In the genomic region with DNA sequence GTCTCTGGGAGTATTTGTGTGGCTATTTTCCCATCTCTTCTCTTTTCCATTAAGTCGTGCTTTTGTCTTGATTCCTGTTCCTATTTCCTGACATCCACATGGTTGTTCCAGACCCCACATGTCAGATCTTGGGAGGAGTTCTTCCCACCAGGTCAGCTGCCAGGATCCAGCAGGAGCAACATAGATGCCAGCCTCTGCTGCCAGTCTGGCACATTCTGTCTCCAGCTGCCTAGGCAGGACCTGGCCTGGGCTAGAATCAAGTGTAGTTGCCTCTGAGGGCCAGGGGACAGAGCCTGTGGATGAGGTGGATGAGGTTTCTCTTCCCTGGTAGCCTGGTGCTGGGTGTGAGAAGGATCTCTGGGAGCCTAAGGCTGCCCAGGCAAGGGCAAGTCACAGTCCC, we compare ENCODE assay signal across 17 mouse cellular contexts. TPM values are rescaled to one million over a fixed set of nuclear protein-coding genes. Genes with fewer than 3 reads are reported as not detected.
DNase-seq lines count a peak whose midpoint lies in the region; ATAC-seq and TF ChIP-seq lines count a peak whose summit lies in the region.
"Had no signal": no experiment of that assay in that cellular context is flagged by ENCODE, and none has a peak within 500 bp of the region (broad histone marks: within the 10 kb centered on the region; RNA-seq: fewer than 3 reads in every experiment).

No protein-coding gene starts in this region.

- no peak overlapping the region for H3K4me3 ChIP-seq in heart, embryonic 16.5 days (ENCODE audit: low read length)
- no peak overlapping the region for H3K4me3 ChIP-seq in lung, embryonic 14.5 days (ENCODE audit: low read depth, low read length)
- no peak overlapping the region for H3K4me3 ChIP-seq in lung, postnatal 0 days (ENCODE audit: low read depth, low read length)
- H3K4me3 ChIP-seq: erythroblast, embryonic 14.5 days; midbrain, embryonic 10.5 days had no signal

- TF ChIP-seq CTCF in lung, embryonic 14.5 days (IDR thresholded peaks at IDR 0.05; ENCODE audit: low read depth): no peak
- TF ChIP-seq CTCF in lung, postnatal 0 days (IDR thresholded peaks at IDR 0.05): no peak

- DNase-seq in cerebellum, adult 8-10 months: peak; percentile 13
- no peak for DNase-seq in cerebellum, adult 11-12 months
- no peak for DNase-seq in heart, postnatal 14 days
- no peak for DNase-seq in lung, embryonic 14.5 days
- DNase-seq in lung, postnatal 0 days (ENCODE audit: low spot score): no peak
- peak; percentile 34 for DNase-seq in cerebellum, adult 9-10 months
- no peak for DNase-seq in urinary bladder, postnatal 10 days (ENCODE audit: low spot score)
- DNase-seq: adrenal gland, postnatal 25 days; embryo, embryonic 11 days; heart, postnatal 10 days; lung, adult 2 months; thymus, postnatal 25 days had no signal

- 67% methylated on average over 1 of the region's 1 CpGs for WGBS in heart, embryonic 16.5 days
- 58% methylated on average over 1 of the region's 1 CpGs for WGBS in lung, embryonic 14.5 days
- 55% methylated on average over 1 of the region's 1 CpGs for WGBS in lung, postnatal 0 days

- H3K27ac ChIP-seq in heart, embryonic 16.5 days (ENCODE audit: low read length): no peak overlapping the region
- peak overlapping the region; percentile 82; the same call in 1 of the 2 replicates for H3K27ac ChIP-seq in lung, embryonic 14.5 days (ENCODE audit: low read depth)
- no peak overlapping the region for H3K27ac ChIP-seq in lung, postnatal 0 days (ENCODE audit: low read length)
- H3K27ac ChIP-seq: midbrain, embryonic 10.5 days; stomach, postnatal 0 days had no signal

- intact Hi-C loops in heart, postnatal 14 days (cut with DNase I): no loop called here

- H3K4me2 ChIP-seq in heart, embryonic 16.5 days (ENCODE audit: low read depth, low read length): no peak overlapping the region
- no peak overlapping the region for H3K4me2 ChIP-seq in lung, embryonic 14.5 days
- H3K4me2 ChIP-seq in lung, postnatal 0 days (replicated peaks; ENCODE audit: low read depth, low read length): no peak overlapping the region

- no peak for TF ChIP-seq EP300 in lung, postnatal 0 days (IDR thresholded peaks at IDR 0.05)

- 0 out of 2 replicates have a peak overlapping the region, but pooled peaks have one; percentile 20 for H3K9ac ChIP-seq in heart, embryonic 16.5 days (ENCODE audit: low read length)
- H3K9ac ChIP-seq in lung, embryonic 14.5 days: peak overlapping the region; percentile 18; the same call in 1 of the 2 replicates
- no peak overlapping the region for H3K9ac ChIP-seq in lung, postnatal 0 days (replicated peaks; ENCODE audit: low read depth)

- H3K4me1 ChIP-seq in heart, embryonic 16.5 days (ENCODE audit: control insufficient read depth, insufficient read depth, low read length): peaks cover 7% of the 10 kb centered on the region
- H3K4me1 ChIP-seq in lung, embryonic 14.5 days (ENCODE audit: insufficient read depth): no peaks in the 10 kb centered on the region
- H3K4me1 ChIP-seq in lung, postnatal 0 days (ENCODE audit: insufficient read depth, low read depth, low read length): peaks cover 8% of the 10 kb centered on the region; the same call in 1 of the 2 replicates

- ATAC-seq in heart, embryonic 16.5 days (replicated peaks; ENCODE audit: extremely low read depth, insufficient read depth, low FRiP score): no peak
- no peak for ATAC-seq in lung, embryonic 14.5 days (ENCODE audit: insufficient read depth)
- ATAC-seq in lung, postnatal 0 days: no peak
- ATAC-seq: activated CD4-positive, CD25-positive, alpha-beta regulatory T cell, adult 4 months had no signal

- no peaks in the 10 kb centered on the region for H3K9me3 ChIP-seq in heart, embryonic 16.5 days (replicated peaks; ENCODE audit: control insufficient read depth, low read length)
- H3K9me3 ChIP-seq in lung, embryonic 14.5 days (ENCODE audit: low read depth, low read length): no peaks in the 10 kb centered on the region
- H3K9me3 ChIP-seq in lung, postnatal 0 days (ENCODE audit: low read length): no peaks in the 10 kb centered on the region
- H3K9me3 ChIP-seq: midbrain, embryonic 10.5 days had no signal

- H3K36me3 ChIP-seq in heart, embryonic 16.5 days (ENCODE audit: control insufficient read depth, insufficient read depth): peaks cover 36% of the 10 kb centered on the region
- H3K36me3 ChIP-seq in lung, embryonic 14.5 days (ENCODE audit: insufficient read depth): peaks cover 47% of the 10 kb centered on the region
- peaks cover 27% of the 10 kb centered on the region for H3K36me3 ChIP-seq in lung, postnatal 0 days (ENCODE audit: insufficient read depth, low read length)

- no peaks in the 10 kb centered on the region for H3K27me3 ChIP-seq in heart, embryonic 16.5 days (ENCODE audit: control insufficient read depth, insufficient read depth, low read length)
- H3K27me3 ChIP-seq in lung, embryonic 14.5 days (ENCODE audit: insufficient read depth, low read length): no peaks in the 10 kb centered on the region
- no peaks in the 10 kb centered on the region for H3K27me3 ChIP-seq in lung, postnatal 0 days (replicated peaks; ENCODE audit: insufficient read depth, low read length)

RNA-seq across cellular contexts. Expression of a gene that starts 5.0 kb away (rescaled TPM):
- 7.4 and 8.7 TPM in 2 replicates for polyA plus RNA-seq in heart, embryonic 16.5 days (2015; fragmentation: Nextera tagmentation; extraction: Ambion mirVana)
- total RNA-seq in heart, postnatal 14 days (2021): 10 to 100 TPM; 41.1 to 42.5 TPM
- 11.8 and 12.9 TPM in 2 replicates for polyA plus RNA-seq in lung, embryonic 14.5 days (2014; fragmentation: Nextera tagmentation; extraction: Ambion mirVana)
- 8.6 and 8.7 TPM in 2 replicates for polyA plus RNA-seq in lung, postnatal 0 days (2015; fragmentation: Nextera tagmentation; extraction: Ambion mirVana)

RNA-seq across cellular contexts. Expression of a gene that starts 21.4 kb away (rescaled TPM):
- 3,856 and 4,038 TPM in 2 replicates for polyA plus RNA-seq in heart, embryonic 16.5 days (2015; fragmentation: Nextera tagmentation; extraction: Ambion mirVana)
- total RNA-seq in heart, postnatal 14 days (2021): 100 to 1,000 TPM; 500 to 603 TPM
- 6,177 and 6,257 TPM in 2 replicates for polyA plus RNA-seq in lung, embryonic 14.5 days (2014; fragmentation: Nextera tagmentation; extraction: Ambion mirVana)
- 3,011 and 3,180 TPM in 2 replicates for polyA plus RNA-seq in lung, postnatal 0 days (2015; fragmentation: Nextera tagmentation; extraction: Ambion mirVana)

RNA-seq across cellular contexts. Expression of a gene that starts 50.4 kb away (rescaled TPM):
- polyA plus RNA-seq in heart, embryonic 16.5 days (2015; fragmentation: Nextera tagmentation; extraction: Ambion mirVana): 327 and 358 TPM in 2 replicates
- 10 to 100 TPM; 57.1 to 59.4 TPM for total RNA-seq in heart, postnatal 14 days (2021)
- polyA plus RNA-seq in lung, embryonic 14.5 days (2014; fragmentation: Nextera tagmentation; extraction: Ambion mirVana): 562 and 581 TPM in 2 replicates
- 259 and 268 TPM in 2 replicates for polyA plus RNA-seq in lung, postnatal 0 days (2015; fragmentation: Nextera tagmentation; extraction: Ambion mirVana)

Comparison
In these comparisons a context has a peak if more than half of its experiments do, and no peak if none do; other contexts are left out.
1. DNase-seq: peak in cerebellum, adult 8-10 months (single experiment) and cerebellum, adult 9-10 months (single experiment); none in cerebellum, adult 11-12 months (single experiment), heart, postnatal 14 days (0 of 2), lung, embryonic 14.5 days (single experiment), lung, postnatal 0 days (single experiment) and urinary bladder, postnatal 10 days (single experiment).